Mouse (Mus musculus): ENCODE results near the gene Ganab. TPM values are rescaled to one million over a fixed set of nuclear protein-coding genes. Genes with fewer than 3 reads are reported as not detected.
"Not testable (repeated sequence)": the region's sequence is repeated elsewhere in the genome, so short reads cannot be mapped to it uniquely, and the experiment has no call there.

The Ganab gene
- total RNA-seq, 2 experiments from 2014 or later, result 31.9 to 83.0 TPM

DNA sequence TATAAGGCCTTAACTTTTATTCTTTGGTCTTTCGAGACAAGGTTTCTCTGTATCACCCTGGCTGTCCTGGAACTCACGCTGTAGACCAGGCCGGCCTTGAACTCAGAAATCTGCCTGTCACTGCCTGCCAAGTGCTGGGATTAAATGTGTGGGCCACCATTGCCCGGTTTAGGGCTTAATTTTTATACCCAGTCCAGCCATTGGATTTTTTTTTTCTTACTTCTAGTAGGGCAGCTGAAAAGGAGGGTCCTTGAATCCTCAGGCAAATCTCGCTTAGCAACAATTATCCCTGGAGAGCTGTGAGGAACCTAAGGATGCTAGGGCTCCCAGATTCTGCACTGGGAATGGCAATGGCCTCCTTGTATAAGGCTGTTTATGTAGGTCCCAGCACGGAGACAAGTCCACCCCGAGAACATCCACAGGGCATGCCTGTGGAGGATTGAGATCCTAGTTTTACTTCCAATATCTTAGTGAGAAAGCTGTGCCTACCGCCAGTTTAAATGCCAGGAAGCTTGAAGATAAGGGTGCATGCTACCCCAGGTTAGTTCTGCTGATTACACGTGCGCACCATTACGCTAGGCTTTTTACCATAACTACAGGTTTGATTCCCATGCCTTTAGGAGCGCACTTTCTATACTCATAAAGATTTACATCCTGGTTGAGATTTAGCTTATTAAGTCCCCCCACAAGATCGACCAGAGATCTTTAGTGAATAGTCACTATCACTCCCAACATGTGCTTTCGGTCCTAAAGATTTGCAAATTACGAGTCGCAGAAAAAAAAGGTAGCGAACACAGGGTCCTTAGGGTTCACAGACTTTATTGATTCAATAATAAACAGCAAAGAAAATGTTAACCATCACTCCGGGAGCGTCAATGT, 10.0 kb upstream of the Ganab start:
- 0 out of 2 replicates have a peak, but pooled peaks have one; percentile 39 for ATAC-seq (replicated peaks; ENCODE audit: low FRiP score, poor library complexity, severe bottlenecking)

- ATAC-seq (replicated peaks; ENCODE audit: low FRiP score, poor library complexity, severe bottlenecking), result peak; percentile 94
Observed at GRCm38 (mm10) chr19:8888511-8889385, 9.1 kb upstream of the Ganab start, which contains the start of the genes 1810009A15Rik and Gm49416. TSS of gene 1810009A15Rik (plus strand) at chr19:8888853. TSS of gene Gm49416 (plus strand) at chr19:8888926.

- ATAC-seq (replicated peaks; ENCODE audit: low FRiP score, poor library complexity, severe bottlenecking), result peak; percentile 68
Observed at GRCm38 (mm10) chr19:8892829-8893766, 4.8 kb upstream of the Ganab start, which contains the start of gene Ints5. TSS of gene Ints5 (plus strand) at chr19:8893005.

GRCm38 (mm10) chr19:8895397-8895960, 2.4 kb upstream of the Ganab start:
- ATAC-seq (replicated peaks; ENCODE audit: low FRiP score, poor library complexity, severe bottlenecking), result no peak

DNA sequence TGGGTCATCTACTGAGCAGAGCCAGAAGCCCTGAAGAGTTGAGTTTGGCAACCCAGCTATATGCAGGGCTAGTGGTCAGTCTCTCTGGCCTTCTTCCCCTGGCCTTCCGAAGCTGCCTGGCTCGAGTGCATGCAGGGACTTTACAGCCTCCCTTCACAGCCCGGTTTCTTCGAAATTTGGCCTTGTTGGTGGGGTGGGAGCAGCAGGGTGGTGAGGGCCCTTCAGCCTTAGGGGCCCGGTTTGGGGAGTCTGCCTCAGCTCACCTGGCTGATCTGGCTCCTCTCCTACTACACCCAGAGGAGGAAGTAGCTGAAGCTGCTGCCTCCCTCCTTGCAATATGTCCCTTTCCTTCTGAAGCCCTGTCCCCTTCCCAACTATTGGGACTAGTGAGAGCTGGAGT, 1.6 kb upstream of the Ganab start:
- not testable (repeated sequence) for ATAC-seq (replicated peaks; ENCODE audit: low FRiP score, poor library complexity, severe bottlenecking)

DNA sequence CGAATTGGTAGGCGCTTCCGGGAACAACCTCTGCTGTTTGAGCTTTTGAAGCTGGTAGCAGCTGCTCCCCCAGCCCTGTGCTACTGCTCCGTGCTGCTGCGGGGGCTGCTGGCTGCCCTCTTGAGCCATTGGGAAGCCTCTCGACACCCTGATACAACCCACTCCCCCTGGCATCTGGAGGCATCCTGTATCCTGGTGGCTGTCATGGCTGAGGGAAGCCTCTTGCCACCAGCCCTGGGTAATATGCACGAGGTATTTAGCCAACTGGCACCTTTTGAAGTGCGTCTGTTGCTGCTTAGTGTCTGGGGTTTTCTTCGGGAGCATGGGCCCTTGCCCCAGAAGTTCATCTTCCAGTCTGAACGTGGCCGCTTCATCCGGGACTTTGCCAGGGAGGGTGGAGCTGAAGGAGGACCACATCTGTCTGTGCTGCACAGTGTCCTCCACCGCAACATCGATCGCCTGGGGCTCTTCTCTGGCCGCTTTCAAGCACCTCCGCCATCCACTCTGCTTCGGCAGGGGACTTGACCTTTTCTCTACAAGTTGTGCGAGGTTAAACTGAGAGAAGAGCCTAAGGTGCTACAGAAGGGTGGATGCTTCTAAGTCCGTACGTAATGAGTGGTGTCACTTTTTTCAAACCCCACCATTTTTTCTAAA, 533 bp upstream of the Ganab start:
- peak; percentile 55 for ATAC-seq (replicated peaks; ENCODE audit: low FRiP score, poor library complexity, severe bottlenecking)

DNA sequence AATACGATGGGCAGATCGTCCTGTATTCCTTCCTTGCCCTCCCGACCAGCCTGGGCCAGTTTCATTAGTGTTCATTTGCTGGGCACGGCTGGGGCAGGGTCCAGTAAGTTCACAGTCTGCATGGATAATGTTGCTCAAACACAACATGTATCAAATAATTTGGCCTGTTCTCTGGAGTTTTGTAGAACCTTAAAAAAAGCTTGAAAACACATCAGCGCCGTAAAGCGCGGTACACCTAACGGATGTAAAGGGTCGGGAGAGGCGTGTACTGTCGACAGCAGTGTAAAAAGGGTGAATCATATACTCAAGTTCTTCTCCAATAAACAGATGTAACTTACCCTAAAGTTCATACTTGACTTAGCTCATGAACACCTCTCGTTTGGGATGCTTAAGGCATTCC, 705 bp downstream of the Ganab start:
- no peak; the same call in 1 of the 2 replicates for ATAC-seq (replicated peaks; ENCODE audit: low FRiP score, poor library complexity, severe bottlenecking)

DNA sequence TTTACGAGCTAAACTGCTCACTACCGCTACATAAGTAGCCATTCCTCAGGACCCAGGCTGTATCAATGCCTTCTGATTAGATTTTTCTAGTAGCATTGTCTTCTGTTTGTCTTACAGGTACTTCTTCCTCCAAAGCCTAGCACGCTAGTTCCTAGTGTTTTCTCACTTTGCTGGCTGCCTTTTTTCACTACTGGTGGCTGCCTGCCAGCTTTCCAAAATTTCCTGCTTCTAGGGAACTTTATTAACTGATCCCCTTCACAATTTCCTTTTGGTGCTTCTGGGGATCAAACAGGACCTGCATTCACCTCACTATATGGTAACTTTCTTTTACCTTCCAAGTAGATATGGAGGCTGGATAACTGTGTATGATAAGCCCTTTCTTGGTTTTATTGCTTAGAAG, 1.2 kb downstream of the Ganab start:
- ATAC-seq (replicated peaks; ENCODE audit: low FRiP score, poor library complexity, severe bottlenecking), result no peak

- ATAC-seq (replicated peaks; ENCODE audit: low FRiP score, poor library complexity, severe bottlenecking), result no peak
Observed at GRCm38 (mm10) chr19:8903412-8903811, 5.5 kb downstream of the Ganab start.

DNA sequence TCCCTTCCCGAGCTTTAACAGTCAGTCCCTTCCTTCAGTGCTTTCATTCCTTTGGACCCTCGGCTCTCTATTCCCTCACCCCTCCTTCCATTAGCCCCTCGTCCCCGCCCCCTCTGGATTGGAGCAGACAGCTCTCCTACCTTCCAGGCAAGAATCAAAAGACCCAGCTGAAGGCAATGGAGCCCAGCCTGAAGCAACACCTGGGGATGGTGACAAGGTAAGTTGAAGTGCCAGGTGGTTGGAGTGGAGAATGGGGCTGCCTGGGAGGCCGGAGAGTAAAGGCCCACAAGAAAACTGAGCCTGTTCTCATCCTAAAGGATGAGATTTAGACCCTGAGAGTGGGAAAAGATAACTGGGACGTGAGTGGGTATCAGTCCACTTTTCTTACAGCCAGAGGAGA, 10.7 kb downstream of the Ganab start:
- no peak for ATAC-seq (replicated peaks; ENCODE audit: low FRiP score, poor library complexity, severe bottlenecking)

- ATAC-seq (replicated peaks; ENCODE audit: low FRiP score, poor library complexity, severe bottlenecking), result no peak
Observed at GRCm38 (mm10) chr19:8911810-8912209, 13.9 kb downstream of the Ganab start.

GRCm38 (mm10) chr19:8914212-8914611, 16.3 kb downstream of the Ganab start:
- no peak for ATAC-seq (replicated peaks; ENCODE audit: low FRiP score, poor library complexity, severe bottlenecking)

- ATAC-seq (replicated peaks; ENCODE audit: low FRiP score, poor library complexity, severe bottlenecking), result no peak
Observed at GRCm38 (mm10) chr19:8919000-8919399, 21.1 kb downstream of the Ganab start.

DNA sequence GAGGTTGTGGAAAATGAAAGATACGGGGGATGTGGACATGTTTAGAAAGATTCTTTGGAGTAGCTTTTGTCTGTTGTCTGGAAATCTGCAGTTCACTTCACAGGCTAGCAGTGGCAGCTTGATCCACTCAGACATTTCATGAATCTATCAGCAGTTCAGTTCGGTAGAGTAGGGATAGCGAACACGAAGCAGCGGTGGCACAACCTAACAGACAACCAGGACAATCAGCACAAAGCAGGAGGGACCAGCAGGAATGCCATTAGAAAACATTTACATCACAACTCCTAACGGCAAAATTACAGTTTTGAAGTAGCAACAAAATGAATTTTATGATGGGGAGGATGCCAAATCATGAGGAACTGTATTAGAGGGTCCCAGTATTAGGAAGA, 21.8 kb downstream of the Ganab start:
- no peak for ATAC-seq (replicated peaks; ENCODE audit: low FRiP score, poor library complexity, severe bottlenecking)

GRCm38 (mm10) chr19:8920073-8920736, 22.3 kb downstream of the Ganab start, which contains the start of gene B3gat3:
TSS of gene B3gat3 (plus strand) at chr19:8920374.
- peak; percentile 96 for ATAC-seq (replicated peaks; ENCODE audit: low FRiP score, poor library complexity, severe bottlenecking)

DNA sequence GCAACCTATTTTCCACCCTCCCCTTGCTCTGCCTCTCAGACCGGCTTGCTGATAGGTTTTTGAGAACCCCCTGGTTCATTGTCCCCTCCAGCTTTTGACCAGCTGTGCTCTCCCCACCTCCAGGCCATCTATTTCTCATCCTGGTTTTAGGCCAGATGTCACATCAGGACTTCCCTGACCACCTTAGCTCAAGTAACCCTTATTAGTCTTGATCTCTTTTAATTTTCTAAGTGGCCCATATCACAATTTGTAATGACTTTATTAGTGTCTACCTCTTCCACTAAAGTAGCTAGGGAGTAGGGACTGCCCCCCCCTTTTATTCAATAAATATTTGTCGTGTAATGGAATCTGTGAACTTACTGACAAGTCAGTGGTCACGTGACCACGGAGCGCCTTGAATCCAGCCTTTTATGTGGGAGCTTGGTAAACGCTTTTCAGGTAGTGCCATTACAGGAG, 23.0 kb downstream of the Ganab start:
- ATAC-seq (replicated peaks; ENCODE audit: low FRiP score, poor library complexity, severe bottlenecking), result peak; percentile 68

- ATAC-seq (replicated peaks; ENCODE audit: low FRiP score, poor library complexity, severe bottlenecking), result no peak
Observed at GRCm38 (mm10) chr19:8921741-8922140, 23.9 kb downstream of the Ganab start.

- ATAC-seq (replicated peaks; ENCODE audit: low FRiP score, poor library complexity, severe bottlenecking), result no peak
Observed at GRCm38 (mm10) chr19:8926766-8927165, 28.9 kb downstream of the Ganab start.

All from erythroid progenitor cell, adult 5-6 weeks (primary cell).